Mouse (Mus musculus) heart, postnatal 25 days (tissue): Measurements from ENCODE around the gene Epb41l5. TPM values are rescaled to one million over a fixed set of nuclear protein-coding genes. Genes with fewer than 3 reads are reported as not detected.

Experiments used
- DNase-seq: peaks from one replicate; pipeline ENCODE4 v3.0.0; 2022; ENCODE audit warnings: low spot score
- intact Hi-C: fragments of 180-260 bp; cut with DNase I; formaldehyde crosslinking; loops from one replicate; pipeline ENCODE4 v1.15.1; 2025
- total RNA-seq, 2 experiments: library from RNA; stranded (reverse); gene quantifications; 2 replicates each; pipeline ENCODE4 v1.2.3; 2021

The Epb41l5 gene
- total RNA-seq, 2 experiments from 2014 or later, result 3.5 to 4.3 TPM

GRCm38 (mm10) chr1:119508548-119508947 lies 140.3 kb downstream of the Epb41l5 start:
- intact Hi-C loops, result loop anchor here (2.0 kb wide), 1 partner anchor 16 kb away; no protein-coding TSS in a partner anchor
- DNase-seq, result peak; percentile 63

- no peak for DNase-seq
- intact Hi-C loops, result no loop called here
These were observed 142.8 kb downstream of the Epb41l5 start for GRCm38 (mm10) chr1:119505951-119506350.

- peak; percentile 99 for DNase-seq
- intact Hi-C loops, result no loop called here
These were observed 144.3 kb downstream of the Epb41l5 start, which contains the start of gene Ralb for GRCm38 (mm10) chr1:119504260-119505062. TSS of gene Ralb (minus strand) at chr1:119504794.

- no peak for DNase-seq
- intact Hi-C loops, result no loop called here
These were observed 145.0 kb downstream of the Epb41l5 start for GRCm38 (mm10) chr1:119503808-119504207.

GRCm38 (mm10) chr1:119503181-119503580 lies 145.6 kb downstream of the Epb41l5 start:
- no peak for DNase-seq
- intact Hi-C loops, result no loop called here

- DNase-seq, result no peak
- intact Hi-C loops, result no loop called here
These were observed 146.1 kb downstream of the Epb41l5 start for GRCm38 (mm10) chr1:119502729-119503128.

GRCm38 (mm10) chr1:119501881-119502280 lies 146.9 kb downstream of the Epb41l5 start:
- no peak for DNase-seq
- intact Hi-C loops, result loop anchor here (2.0 kb wide), 1 partner anchor 17 kb away; no protein-coding TSS in a partner anchor

- intact Hi-C loops, result no loop called here
- no peak for DNase-seq
These were observed 149.3 kb downstream of the Epb41l5 start for GRCm38 (mm10) chr1:119499456-119499855.

GRCm38 (mm10) chr1:119498536-119499231 lies 150.1 kb downstream of the Epb41l5 start:
- DNase-seq, result no peak
- intact Hi-C loops, result no loop called here

GRCm38 (mm10) chr1:119497346-119498004 lies 151.3 kb downstream of the Epb41l5 start:
- intact Hi-C loops, result no loop called here
- DNase-seq, result no peak

GRCm38 (mm10) chr1:119495396-119495775 lies 153.4 kb downstream of the Epb41l5 start:
- DNase-seq, result no peak
- intact Hi-C loops, result loop anchor here (2.0 kb wide), 1 partner anchor 19 kb away; no protein-coding TSS in a partner anchor

Other genes starting within 250 kb of the Epb41l5 start
- 1 to 10 TPM in 1 of 2 experiments, under 1 TPM in 1; 0.99 to 1.9 TPM for gene Inhbb, start 226.8 kb downstream of the Epb41l5 start, total RNA-seq
- gene Ralb, start 144.2 kb downstream of the Epb41l5 start, total RNA-seq, result 10 to 100 TPM; 31.3 to 33.6 TPM
- gene Tmem185b, start 122.8 kb downstream of the Epb41l5 start, total RNA-seq, result 10 to 100 TPM; 15.2 to 16.4 TPM
- gene Ptpn4, start 188.6 kb upstream of the Epb41l5 start, total RNA-seq, result 10 to 100 TPM; 26.1 to 27.9 TPM